Mouse (Mus musculus) erythroblast, embryonic 14.5 days (primary cell): ENCODE results near the gene Ptpdc1.

ENCODE experiments used
- GATA1 ChIP-seq: IDR thresholded peaks from 2 replicates; pipeline ENCODE4 v1.6.1; 2012; ENCODE audit warnings: low read length, inconsistent platforms, mixed read lengths
- TAL1 ChIP-seq: IDR thresholded peaks from 3 replicates; pipeline ENCODE4 v1.6.1; 2012; ENCODE audit warnings: low read length, inconsistent platforms, mixed read lengths

DNA sequence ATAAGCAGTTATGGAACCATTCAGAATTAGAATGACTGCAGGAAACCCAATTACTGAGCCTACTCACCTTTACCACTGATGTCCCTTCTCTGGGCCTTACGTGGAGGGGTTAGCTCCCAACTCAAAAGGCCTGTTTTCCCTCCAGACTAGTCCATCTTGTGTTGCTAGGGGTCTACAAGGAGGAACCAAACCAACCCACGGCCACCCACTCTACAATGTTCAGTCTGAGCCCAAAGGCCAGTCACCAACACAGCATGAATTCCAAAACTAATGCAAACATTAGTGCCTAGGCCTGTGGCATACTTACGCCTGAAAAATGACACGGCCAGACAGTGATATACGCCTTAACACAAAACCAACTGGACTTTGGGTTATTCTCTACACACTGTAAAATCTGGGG, 92.0 kb downstream of the Ptpdc1 start:
- TF ChIP-seq TAL1 = no peak
- TF ChIP-seq GATA1 = no peak
